Mouse (Mus musculus) cerebellum, postnatal 36 days (tissue): ENCODE data around the gene Pih1d1.
"Not testable (repeated sequence)": the region's sequence is repeated elsewhere in the genome, so short reads cannot be mapped to it uniquely, and the experiment has no call there.

Experiments
- DNase-seq, 2 experiments: peaks; one replicate each; pipeline ENCODE4 v3.0.0; 2021 to 2022; ENCODE audit warnings: mixed read lengths in 2 of 2

Pih1d1 gene

DNA sequence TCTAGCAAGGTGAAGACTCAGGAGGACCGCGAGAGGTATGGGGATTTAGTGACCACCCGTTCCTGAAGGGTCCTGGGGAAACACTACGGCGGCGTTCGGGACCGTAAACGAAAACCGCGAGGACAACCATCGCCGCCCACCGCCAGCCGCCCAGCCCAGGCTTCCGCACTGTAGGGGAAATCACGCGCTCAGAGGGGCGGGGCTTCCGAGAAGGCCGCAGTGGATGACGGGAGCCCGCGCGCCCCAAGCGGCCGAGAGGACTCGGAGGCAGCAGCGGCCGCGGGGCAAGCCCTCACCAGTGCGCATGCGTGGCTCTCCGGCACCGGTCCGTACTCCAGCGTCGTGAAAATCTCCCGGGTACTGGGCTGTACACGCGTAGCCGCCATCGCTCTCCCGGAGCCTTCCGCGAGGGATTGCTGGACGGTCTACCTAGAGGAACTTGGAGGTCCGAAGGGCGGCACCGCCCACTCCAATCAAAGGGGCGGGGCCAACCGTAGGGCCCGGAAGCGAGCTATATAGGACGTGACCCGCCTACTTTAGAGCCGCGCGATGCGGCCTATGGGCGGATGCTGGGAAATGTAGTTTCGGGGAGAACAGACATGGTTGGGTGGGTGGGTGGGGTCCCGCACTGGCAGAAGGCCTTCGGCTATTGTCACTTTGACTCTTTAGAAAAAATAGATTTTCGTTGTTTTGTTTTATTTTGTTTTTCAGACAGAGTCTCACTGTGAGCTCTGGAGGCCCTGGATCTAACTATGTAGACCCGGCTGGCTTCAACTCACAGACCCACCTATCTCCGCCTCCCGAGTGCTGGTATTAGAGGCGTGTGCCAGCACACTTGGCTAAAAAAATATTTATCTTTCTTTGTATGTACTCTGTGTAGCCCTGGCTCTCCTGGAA, at the start of gene Pih1d1, which contains the start of gene Aldh16a1:
TSS of gene Pih1d1 (plus strand) at position 208 of the 897 bp plus-strand sequence.
TSS of gene Aldh16a1 (minus strand) at position 489 of the 897 bp plus-strand sequence.
- peak; percentile 98 for DNase-seq

DNA sequence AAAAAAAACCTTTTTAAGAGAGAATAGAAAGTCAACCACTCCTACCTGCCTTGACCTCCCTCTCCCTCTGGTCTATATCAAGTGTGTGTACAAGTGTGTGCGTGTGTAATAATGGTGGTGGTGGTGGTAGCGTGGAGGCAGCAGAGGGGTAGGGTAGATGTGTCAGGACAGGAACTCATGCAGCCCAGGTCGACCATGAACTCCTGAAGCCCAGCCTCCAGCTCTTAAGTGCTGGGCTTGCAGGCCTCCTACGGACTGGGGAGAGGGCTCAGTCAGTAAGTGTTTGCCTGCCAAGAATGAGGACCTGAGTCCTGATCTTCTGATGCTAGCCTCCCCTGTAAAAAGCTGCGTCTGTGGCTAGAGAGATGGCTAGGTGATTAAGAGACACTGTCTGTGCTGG, 49.2 kb upstream of the Pih1d1 start:
- no peak for DNase-seq

DNA sequence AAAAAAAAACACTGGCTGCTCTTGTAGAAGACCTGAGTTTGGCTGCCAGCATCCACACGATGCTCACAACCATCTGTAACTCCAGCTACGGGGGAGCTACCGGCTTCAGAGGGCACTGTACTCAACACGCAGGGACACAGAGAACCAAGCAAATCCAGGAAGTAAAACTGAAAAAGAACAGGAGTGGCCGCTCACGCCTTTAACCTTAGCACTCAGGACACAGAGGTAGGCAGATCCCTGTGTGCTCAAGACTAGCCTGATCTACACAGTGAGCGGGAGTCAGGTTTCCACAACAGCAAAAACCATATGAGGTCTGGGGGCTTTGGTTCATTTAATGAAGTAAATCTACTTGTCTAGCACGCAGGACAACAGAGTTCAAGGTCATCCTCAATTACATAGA, 48.6 kb upstream of the Pih1d1 start:
- no peak for DNase-seq

DNA sequence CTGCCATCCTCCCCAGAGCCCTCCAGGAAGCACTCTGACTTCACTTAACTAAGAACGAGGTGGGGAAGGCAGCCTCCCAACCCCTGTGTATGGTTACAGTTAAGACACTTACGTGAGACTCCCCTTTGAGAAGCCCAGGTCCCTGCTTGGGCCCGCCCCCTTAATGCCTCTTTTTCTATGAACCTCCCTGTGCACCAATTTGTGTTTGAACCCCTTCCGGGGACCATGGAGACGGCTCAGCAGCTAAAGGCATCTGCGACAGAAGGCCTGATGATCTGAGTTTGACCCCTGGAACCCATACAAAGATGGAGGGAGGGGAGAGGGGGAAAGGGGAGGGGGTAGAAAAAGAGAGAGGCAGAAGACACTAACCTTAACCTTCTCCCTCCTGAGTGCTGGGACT, 47.7 kb upstream of the Pih1d1 start:
- no peak for DNase-seq

DNA sequence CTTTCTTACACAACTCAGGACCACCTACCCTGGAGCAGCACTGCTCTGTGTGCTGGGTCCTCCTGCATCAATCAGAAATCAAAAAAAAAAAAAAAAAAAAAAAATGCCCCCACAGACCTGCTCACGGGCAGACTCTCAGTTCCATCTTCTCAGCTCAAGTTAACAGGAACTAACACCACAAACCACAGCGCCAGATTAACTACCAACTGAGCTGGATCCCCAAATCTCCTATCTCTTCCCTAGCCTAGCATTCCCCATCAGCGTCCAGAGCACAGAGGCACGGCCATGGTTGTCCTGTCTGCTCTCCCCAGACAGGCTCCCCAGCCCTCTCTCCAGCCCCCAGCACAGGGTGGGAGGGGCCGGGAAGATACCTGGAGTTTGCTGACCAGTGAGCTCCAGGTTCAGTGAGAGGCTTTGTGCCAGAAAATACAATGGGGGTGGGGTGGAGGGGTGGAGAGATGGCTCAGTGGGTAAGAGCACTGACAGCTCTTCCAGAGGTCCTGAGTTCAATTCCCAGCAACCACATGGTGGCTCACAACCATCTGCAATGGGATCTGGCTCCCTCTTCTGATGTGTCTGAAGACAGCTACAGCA, 47.0 kb upstream of the Pih1d1 start:
- DNase-seq = no peak

GRCm38 (mm10) chr7:45110089-45110488, 44.0 kb upstream of the Pih1d1 start:
- DNase-seq = not testable (repeated sequence)

GRCm38 (mm10) chr7:45111940-45112339, 42.2 kb upstream of the Pih1d1 start:
- no peak for DNase-seq

DNA sequence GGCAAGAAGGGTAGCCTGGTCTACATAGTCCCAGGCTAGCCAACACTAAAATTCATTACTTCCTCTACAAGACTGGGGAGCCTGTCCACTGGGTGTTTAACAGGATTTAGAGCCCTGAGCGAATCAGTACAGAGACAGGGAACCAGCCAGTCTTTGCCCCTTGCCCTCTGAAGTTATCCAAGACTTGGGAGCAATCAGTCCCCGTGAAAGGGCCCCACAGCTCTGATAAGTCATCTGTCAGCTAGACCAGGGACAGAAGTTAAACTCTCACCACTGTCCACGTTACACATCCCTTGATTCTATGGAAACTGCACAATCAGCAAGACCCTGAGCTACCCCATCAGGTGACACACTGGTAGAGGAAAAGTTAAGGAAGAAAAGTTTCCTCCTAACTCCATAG, 41.6 kb upstream of the Pih1d1 start:
- no peak for DNase-seq

DNA sequence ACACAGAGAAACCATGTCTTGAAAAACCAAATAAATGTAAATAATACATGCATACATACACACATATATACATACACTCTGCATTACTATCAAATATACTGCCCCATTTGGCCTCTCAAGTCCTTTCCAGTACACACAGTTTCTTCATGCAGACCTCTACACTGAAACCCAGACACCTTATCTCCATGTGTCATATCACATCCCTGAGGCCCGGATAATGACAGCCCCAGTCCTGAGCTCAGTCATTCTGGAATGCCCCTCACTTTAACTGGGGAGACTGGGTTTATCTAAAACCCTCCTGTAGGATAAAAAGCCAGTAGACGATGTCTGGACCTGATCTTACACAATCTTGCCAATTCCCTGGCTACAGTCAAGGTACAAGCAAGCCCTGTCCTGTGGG, 40.6 kb upstream of the Pih1d1 start:
- no peak for DNase-seq

- no peak for DNase-seq
Observed at GRCm38 (mm10) chr7:45117566-45117965, 36.5 kb upstream of the Pih1d1 start.

- DNase-seq = no peak
Observed at GRCm38 (mm10) chr7:45118336-45118735, 35.8 kb upstream of the Pih1d1 start.

DNA sequence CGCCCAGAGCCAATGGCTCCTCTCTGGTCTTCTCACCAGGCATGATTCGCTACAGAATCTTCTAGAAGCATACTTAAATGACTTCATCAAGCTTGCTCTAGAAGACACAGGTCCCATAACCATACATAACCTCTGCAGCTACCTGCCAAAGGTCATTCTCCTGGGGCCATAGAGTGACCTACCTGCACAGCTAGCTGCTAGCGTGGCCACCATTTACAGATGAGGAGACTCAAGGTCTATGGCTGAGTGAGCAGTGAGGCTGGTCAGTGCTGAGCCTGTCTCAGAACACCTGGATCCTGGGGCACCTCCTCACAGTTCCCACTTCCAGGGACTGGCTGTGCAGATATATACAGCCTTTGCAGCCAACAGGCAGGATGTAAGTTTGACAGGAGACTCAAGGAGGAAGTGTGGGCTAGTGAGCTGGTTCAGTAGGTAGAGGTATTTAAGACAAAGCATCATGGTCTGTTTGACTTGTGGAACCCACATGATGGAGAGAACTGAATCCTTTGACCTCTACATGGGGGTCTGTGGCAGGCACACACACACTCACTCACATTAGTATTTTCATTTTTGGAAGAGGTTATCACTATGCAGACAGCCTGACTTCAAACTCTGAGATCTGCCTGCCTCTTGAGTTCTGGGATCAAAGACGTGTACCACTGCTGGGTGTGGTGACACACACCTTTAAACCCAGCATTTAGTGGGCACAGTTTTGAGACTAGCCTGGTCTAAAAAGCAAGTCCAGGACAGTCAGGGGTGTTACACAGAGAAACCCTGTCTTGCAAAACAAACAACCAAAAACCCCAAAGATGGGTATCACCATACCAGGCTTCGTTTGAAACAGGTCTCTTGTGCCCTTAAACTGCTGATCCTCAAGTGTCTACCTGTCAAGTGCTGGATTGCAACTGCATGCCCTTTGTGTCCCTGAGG, 34.1 kb upstream of the Pih1d1 start:
- no peak for DNase-seq

DNA sequence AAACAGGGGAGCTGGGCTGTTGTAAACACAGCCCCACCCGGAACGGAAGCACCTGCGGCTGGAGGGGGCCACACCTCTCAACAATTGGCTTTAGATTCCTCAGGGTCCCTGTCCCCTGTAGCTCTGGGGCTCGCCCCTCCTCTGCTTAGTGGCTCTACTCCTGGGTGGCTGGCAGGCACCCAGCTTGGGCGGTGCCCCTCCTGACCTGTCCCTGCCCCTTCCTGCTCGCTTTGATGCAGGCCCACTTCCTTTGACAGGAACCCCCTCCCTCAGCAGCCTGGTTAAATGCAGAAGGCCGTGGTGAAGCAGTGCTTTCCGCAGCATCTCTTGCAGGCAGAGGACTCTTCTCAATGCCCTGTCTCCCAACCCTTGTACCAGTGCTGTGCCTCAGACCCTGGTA, 32.7 kb upstream of the Pih1d1 start:
- no peak for DNase-seq

- no peak for DNase-seq
Observed at GRCm38 (mm10) chr7:45121966-45122365, 32.1 kb upstream of the Pih1d1 start.

DNA sequence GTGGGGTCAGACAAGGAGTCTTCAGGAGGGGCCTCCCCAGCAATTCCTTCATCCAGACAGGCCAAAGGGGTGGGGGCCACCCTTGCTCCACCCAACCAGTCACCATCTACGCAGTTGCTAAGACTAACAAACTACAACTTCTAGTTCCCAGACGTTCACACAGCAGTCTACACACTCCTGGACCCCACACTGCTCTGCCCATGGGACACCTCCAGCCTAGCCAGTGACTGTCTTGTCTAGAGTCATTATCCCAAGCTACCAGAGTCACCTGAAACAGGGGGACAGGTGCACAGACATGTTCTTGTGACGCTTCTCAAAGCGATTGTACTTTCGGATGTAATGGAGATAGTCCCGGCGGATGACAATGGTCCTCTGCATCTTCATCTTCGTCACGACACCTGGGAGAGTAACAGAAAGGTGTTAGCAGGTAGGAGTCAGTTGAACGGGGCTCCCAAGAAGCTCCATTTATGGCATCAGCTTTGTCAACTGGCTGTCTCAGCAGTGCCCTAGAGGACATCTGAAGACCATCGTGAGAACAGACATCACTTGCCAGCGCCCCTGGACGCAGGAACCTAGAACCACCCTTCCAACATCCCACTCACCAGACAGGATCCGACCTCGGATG, 31.4 kb upstream of the Pih1d1 start:
- no peak for DNase-seq

GRCm38 (mm10) chr7:45123186-45123570, 30.9 kb upstream of the Pih1d1 start:
- DNase-seq = no peak

- peak; percentile 97 to 99 for DNase-seq
Observed at GRCm38 (mm10) chr7:45124224-45125143, 29.6 kb upstream of the Pih1d1 start, which contains the start of gene Rps11. TSS of gene Rps11 (minus strand) at chr7:45124439.

GRCm38 (mm10) chr7:45125144-45125600, 28.9 kb upstream of the Pih1d1 start:
- DNase-seq = no peak

DNA sequence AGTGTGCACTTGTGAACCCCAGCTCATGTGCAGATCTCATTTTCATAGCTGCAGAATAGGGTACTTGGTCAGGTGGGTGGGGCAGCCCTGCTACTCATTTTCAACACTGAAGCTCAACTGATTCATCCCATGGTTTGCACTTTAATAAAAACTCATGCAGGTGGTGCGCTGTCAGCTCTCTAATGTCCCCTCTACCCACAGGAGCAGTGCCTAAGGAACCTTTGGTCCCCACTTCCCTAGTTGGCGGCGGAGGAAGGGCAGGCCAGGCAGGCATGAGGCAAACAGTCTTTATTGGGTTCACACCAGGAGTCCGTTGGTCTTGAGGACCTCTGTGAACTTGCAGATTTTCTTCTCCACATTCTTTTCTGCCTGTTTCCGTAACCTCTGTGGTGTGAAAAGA, 28.5 kb upstream of the Pih1d1 start:
- not testable (repeated sequence) for DNase-seq

GRCm38 (mm10) chr7:45126147-45126843, 27.8 kb upstream of the Pih1d1 start:
- no peak for DNase-seq
